Mouse (Mus musculus): ENCODE data around the gene Chmp4b. TPM values are rescaled to one million over a fixed set of nuclear protein-coding genes. Genes with fewer than 3 reads are reported as not detected.
A peak's percentile ranks its signal among the peaks of the same experiment; 100 is the strongest.

Gene Chmp4b
- polyA plus RNA-seq, 1 experiment from 2014 or later, result 60.8 TPM

- H3K27ac ChIP-seq (ENCODE audit: low read depth, low read length), result peak overlapping the region; percentile 30; the same call in 1 of the 2 replicates
- H3K27me3 ChIP-seq (replicated peaks; ENCODE audit: control insufficient read depth, insufficient read depth, low read length), result no peaks in the 10 kb centered on the region
- H3K36me3 ChIP-seq (ENCODE audit: control insufficient read depth, insufficient read depth), result peaks cover 10% of the 10 kb centered on the region
- TF ChIP-seq CTCF (IDR thresholded peaks at IDR 0.05; ENCODE audit: low read depth), result no peak
- no peak overlapping the region for H3K9ac ChIP-seq (ENCODE audit: low read depth, low read length)
- ATAC-seq, result peak; percentile 52
- H3K4me3 ChIP-seq (ENCODE audit: low read depth, low read length), result no peak overlapping the region
- H3K4me2 ChIP-seq (replicated peaks; ENCODE audit: low read depth), result no peak overlapping the region
- H3K9me3 ChIP-seq (ENCODE audit: control insufficient read depth), result no peaks in the 10 kb centered on the region
- 0 out of 2 replicates have a peak, but pooled peaks cover under 1% of the 10 kb centered on the region for H3K4me1 ChIP-seq (replicated peaks; ENCODE audit: control insufficient read depth, insufficient read depth, low read length)
- 54% methylated on average over 4 of the region's 4 CpGs for WGBS
Measured at GRCm38 (mm10) chr2:154639115-154639514, 12.4 kb upstream of the Chmp4b start.

- Histone ChIP-seq H3K27ac (ENCODE audit: low read depth, low read length) (no peak overlapping the region), H3K4me2 (replicated peaks; ENCODE audit: low read depth) (no peak overlapping the region), H3K4me3 (ENCODE audit: low read depth, low read length) (no peak overlapping the region), H3K9ac (ENCODE audit: low read depth, low read length) (no peak overlapping the region), H3K36me3 (ENCODE audit: control insufficient read depth, insufficient read depth) (peaks cover 20% of the 10 kb centered on the region), H3K4me1 (replicated peaks; ENCODE audit: control insufficient read depth, insufficient read depth, low read length) (no peaks in the 10 kb centered on the region), H3K9me3 (ENCODE audit: control insufficient read depth) (no peaks in the 10 kb centered on the region), H3K27me3 (replicated peaks; ENCODE audit: control insufficient read depth, insufficient read depth, low read length) (no peaks in the 10 kb centered on the region)
- ATAC-seq, result no peak
- TF ChIP-seq CTCF (IDR thresholded peaks at IDR 0.05; ENCODE audit: low read depth), result no peak
- WGBS, result 55% methylated on average over 8 of the region's 8 CpGs
Measured at GRCm38 (mm10) chr2:154641176-154641575, 10.3 kb upstream of the Chmp4b start.

- Histone ChIP-seq H3K4me3 (ENCODE audit: low read depth, low read length) (no peak overlapping the region), H3K9ac (ENCODE audit: low read depth, low read length) (no peak overlapping the region), H3K4me1 (replicated peaks; ENCODE audit: control insufficient read depth, insufficient read depth, low read length) (no peaks in the 10 kb centered on the region), H3K27ac (ENCODE audit: low read depth, low read length) (no peak overlapping the region), H3K9me3 (ENCODE audit: control insufficient read depth) (no peaks in the 10 kb centered on the region), H3K36me3 (ENCODE audit: control insufficient read depth, insufficient read depth) (peaks cover 20% of the 10 kb centered on the region), H3K27me3 (replicated peaks; ENCODE audit: control insufficient read depth, insufficient read depth, low read length) (no peaks in the 10 kb centered on the region), H3K4me2 (replicated peaks; ENCODE audit: low read depth) (no peak overlapping the region; the same call in 1 of the 2 replicates)
- 56% methylated on average over 9 of the region's 9 CpGs for WGBS
- TF ChIP-seq CTCF (IDR thresholded peaks at IDR 0.05; ENCODE audit: low read depth), result no peak
- peak; percentile 53 for ATAC-seq
Measured at GRCm38 (mm10) chr2:154642005-154642459, 9.5 kb upstream of the Chmp4b start.

- no peak for ATAC-seq
- no peak overlapping the region for H3K4me3 ChIP-seq (ENCODE audit: low read depth, low read length)
- H3K27ac ChIP-seq (ENCODE audit: low read depth, low read length), result no peak overlapping the region
- no peak overlapping the region for H3K9ac ChIP-seq (ENCODE audit: low read depth, low read length)
- WGBS, result 56% methylated on average over 6 of the region's 6 CpGs
- H3K4me1 ChIP-seq (replicated peaks; ENCODE audit: control insufficient read depth, insufficient read depth, low read length), result no peaks in the 10 kb centered on the region
- H3K4me2 ChIP-seq (replicated peaks; ENCODE audit: low read depth), result no peak overlapping the region
- no peaks in the 10 kb centered on the region for H3K27me3 ChIP-seq (replicated peaks; ENCODE audit: control insufficient read depth, insufficient read depth, low read length)
- H3K36me3 ChIP-seq (ENCODE audit: control insufficient read depth, insufficient read depth), result peaks cover 18% of the 10 kb centered on the region
- H3K9me3 ChIP-seq (ENCODE audit: control insufficient read depth), result no peaks in the 10 kb centered on the region
- peak; percentile 33 for TF ChIP-seq CTCF (IDR thresholded peaks at IDR 0.05; ENCODE audit: low read depth)
Measured at GRCm38 (mm10) chr2:154642712-154643385, 8.7 kb upstream of the Chmp4b start.

- no peak overlapping the region for H3K4me3 ChIP-seq (ENCODE audit: low read depth, low read length)
- no peak overlapping the region for H3K9ac ChIP-seq (ENCODE audit: low read depth, low read length)
- H3K9me3 ChIP-seq (ENCODE audit: control insufficient read depth), result no peaks in the 10 kb centered on the region
- no peaks in the 10 kb centered on the region for H3K4me1 ChIP-seq (replicated peaks; ENCODE audit: control insufficient read depth, insufficient read depth, low read length)
- no peak for ATAC-seq
- H3K4me2 ChIP-seq (replicated peaks; ENCODE audit: low read depth), result no peak overlapping the region
- no peak overlapping the region for H3K27ac ChIP-seq (ENCODE audit: low read depth, low read length)
- peaks cover 10% of the 10 kb centered on the region; the same call in 1 of the 2 replicates for H3K36me3 ChIP-seq (ENCODE audit: control insufficient read depth, insufficient read depth)
- 81% methylated on average over 5 of the region's 5 CpGs for WGBS
- H3K27me3 ChIP-seq (replicated peaks; ENCODE audit: control insufficient read depth, insufficient read depth, low read length), result no peaks in the 10 kb centered on the region
- peak; percentile 69 for TF ChIP-seq CTCF (IDR thresholded peaks at IDR 0.05; ENCODE audit: low read depth)
Measured at GRCm38 (mm10) chr2:154646634-154647033, 4.9 kb upstream of the Chmp4b start.

- H3K4me3 ChIP-seq (ENCODE audit: low read depth, low read length), result no peak overlapping the region
- no peak overlapping the region for H3K4me2 ChIP-seq (replicated peaks; ENCODE audit: low read depth)
- WGBS, result 21% methylated on average over 3 of the region's 3 CpGs
- no peaks in the 10 kb centered on the region for H3K27me3 ChIP-seq (replicated peaks; ENCODE audit: control insufficient read depth, insufficient read depth, low read length)
- peaks cover 10% of the 10 kb centered on the region; the same call in 1 of the 2 replicates for H3K36me3 ChIP-seq (ENCODE audit: control insufficient read depth, insufficient read depth)
- no peak for ATAC-seq
- no peaks in the 10 kb centered on the region for H3K4me1 ChIP-seq (replicated peaks; ENCODE audit: control insufficient read depth, insufficient read depth, low read length)
- no peaks in the 10 kb centered on the region for H3K9me3 ChIP-seq (ENCODE audit: control insufficient read depth)
- H3K27ac ChIP-seq (ENCODE audit: low read depth, low read length), result no peak overlapping the region
- TF ChIP-seq CTCF (IDR thresholded peaks at IDR 0.05; ENCODE audit: low read depth), result peak; percentile 80
- no peak overlapping the region for H3K9ac ChIP-seq (ENCODE audit: low read depth, low read length)
Measured at GRCm38 (mm10) chr2:154648086-154648485, 3.4 kb upstream of the Chmp4b start.
